Mouse (Mus musculus) heart, adult 2 months (tissue): ENCODE measurements at regions not wholly inside any gene's neighbourhood (a gene's known extent, or its start where the extent isn't known, plus 50 kb on each side); places are given as distances from the start of the nearest gene placed in this dataset.

Source experiments
- DNase-seq, 2 experiments: peaks; one replicate each; pipeline ENCODE4 v3.0.0; 2021
- H3K27ac ChIP-seq: fragments of 200-600 bp; 2 replicates; pipeline ENCODE4 v1.8.1; 2022
- H3K27me3 ChIP-seq: fragments of 200-500 bp; 2 replicates; pipeline ENCODE4 v1.6.1; 2012; ENCODE audit warnings: mild to moderate bottlenecking, low read length, inconsistent platforms, mixed read lengths; ENCODE audit not compliant: control insufficient read depth, insufficient read depth
- H3K36me3 ChIP-seq: fragments of 200-500 bp; 2 replicates; pipeline ENCODE4 v1.6.1; 2012; ENCODE audit warnings: low read length, inconsistent platforms; ENCODE audit not compliant: control insufficient read depth, insufficient read depth
- H3K4me1 ChIP-seq: fragments of 200-500 bp; 2 replicates; pipeline ENCODE4 v1.6.1; 2011; ENCODE audit warnings: low read length; ENCODE audit not compliant: control insufficient read depth, insufficient read depth
- H3K4me3 ChIP-seq: fragments of 200-600 bp; 2 replicates; pipeline ENCODE4 v1.8.1; 2022
- H3K79me2 ChIP-seq: fragments of 200-500 bp; replicated peaks from 2 replicates; pipeline ENCODE4 v1.6.1; 2012; ENCODE audit warnings: mild to moderate bottlenecking, inconsistent platforms, low read length, moderate library complexity, mixed read lengths; ENCODE audit not compliant: control insufficient read depth, insufficient read depth
- H3K9ac ChIP-seq: fragments of 200-500 bp; 2 replicates; pipeline ENCODE4 v1.6.1; 2012; ENCODE audit warnings: low read depth, mild to moderate bottlenecking, control low read depth, inconsistent platforms, low read length, mixed read lengths
- CTCF ChIP-seq: fragments of 200-600 bp; IDR thresholded peaks from 2 replicates; pipeline ENCODE4 v1.8.1; 2022; ENCODE audit warnings: antibody characterized with exemption, mild to moderate bottlenecking, moderate library complexity
- EP300 ChIP-seq: fragments of 200-500 bp; IDR thresholded peaks from 2 replicates; pipeline ENCODE4 v1.6.1; 2011; ENCODE audit warnings: low read depth, low read length, control low read depth; ENCODE audit not compliant: insufficient read depth
- POLR2A ChIP-seq: fragments of 200-500 bp; IDR thresholded peaks from 2 replicates; pipeline ENCODE4 v1.6.1; 2011; ENCODE audit warnings: mild to moderate bottlenecking, low read depth, low read length, control low read depth; ENCODE audit not compliant: insufficient read depth
- WGBS: fragments of 180-500 bp; shearing (Covaris S2); methylation state at CpG from one replicate; pipeline ENCODE4 v1.1.7; 2018; 5-methylcytosine and 5-hydroxymethylcytosine counted together
- intact Hi-C: fragments of 180-260 bp; cut with DNase I; formaldehyde crosslinking; loops from one replicate; pipeline ENCODE4 v1.15.1; 2025

GRCm38 (mm10) chr13:44038322-44038721, 253.7 kb downstream of the Cd83 start:
- Histone ChIP-seq H3K79me2 (no peaks in the 10 kb centered on the region), H3K4me1 (peaks cover 9% of the 10 kb centered on the region), H3K9ac (no peak overlapping the region), H3K36me3 (peaks cover 6% of the 10 kb centered on the region), H3K27ac (no peak overlapping the region), H3K27me3 (no peaks in the 10 kb centered on the region), H3K4me3 (no peak overlapping the region)
- DNase-seq = no peak
- TF ChIP-seq POLR2A (no peak), CTCF (no peak), EP300 (no peak)
- intact Hi-C loops = no loop called here
- WGBS = 56% methylated on average over 7 of the region's 7 CpGs

- intact Hi-C loops = loop anchor here (2.0 kb wide), 1 partner anchor 14 kb away; no protein-coding TSS in a partner anchor
- Histone ChIP-seq H3K4me1 (peaks cover 15% of the 10 kb centered on the region), H3K27ac (no peak overlapping the region), H3K27me3 (no peaks in the 10 kb centered on the region), H3K79me2 (no peaks in the 10 kb centered on the region), H3K36me3 (peaks cover 11% of the 10 kb centered on the region), H3K9ac (no peak overlapping the region), H3K4me3 (no peak overlapping the region)
- no peak for DNase-seq
- 62% methylated on average over 6 of the region's 7 CpGs for WGBS
- no peak for TF ChIP-seq CTCF
- no peak for TF ChIP-seq POLR2A
- no peak for TF ChIP-seq EP300
Observed at GRCm38 (mm10) chr13:44040640-44041039, 256.1 kb downstream of the Cd83 start.

- TF ChIP-seq POLR2A = no peak
- TF ChIP-seq CTCF = no peak
- no peak for TF ChIP-seq EP300
- H3K36me3 ChIP-seq = peaks cover 16% of the 10 kb centered on the region
- intact Hi-C loops = no loop called here
- no peaks in the 10 kb centered on the region for H3K79me2 ChIP-seq
- no peak overlapping the region for H3K9ac ChIP-seq
- H3K4me1 ChIP-seq = peaks cover 13% of the 10 kb centered on the region
- peak overlapping the region; percentile 18; the same call in 1 of the 2 replicates for H3K27ac ChIP-seq
- no peak for DNase-seq
- 47% methylated on average over 9 of the region's 9 CpGs for WGBS
- no peaks in the 10 kb centered on the region for H3K27me3 ChIP-seq
- no peak overlapping the region for H3K4me3 ChIP-seq
Observed at GRCm38 (mm10) chr13:44042730-44043493, 258.3 kb downstream of the Cd83 start.

GRCm38 (mm10) chr13:44043494-44043885, 258.9 kb downstream of the Cd83 start:
- H3K4me3 ChIP-seq = no peak overlapping the region
- intact Hi-C loops = no loop called here
- peak overlapping the region; percentile 18; the same call in 1 of the 2 replicates for H3K27ac ChIP-seq
- peaks cover 12% of the 10 kb centered on the region for H3K4me1 ChIP-seq
- H3K9ac ChIP-seq = no peak overlapping the region
- peaks cover 16% of the 10 kb centered on the region for H3K36me3 ChIP-seq
- no peaks in the 10 kb centered on the region for H3K79me2 ChIP-seq
- TF ChIP-seq CTCF = no peak
- TF ChIP-seq POLR2A = no peak
- TF ChIP-seq EP300 = no peak
- WGBS = 25% methylated on average over 5 of the region's 5 CpGs
- no peak for DNase-seq
- no peaks in the 10 kb centered on the region for H3K27me3 ChIP-seq

DNA sequence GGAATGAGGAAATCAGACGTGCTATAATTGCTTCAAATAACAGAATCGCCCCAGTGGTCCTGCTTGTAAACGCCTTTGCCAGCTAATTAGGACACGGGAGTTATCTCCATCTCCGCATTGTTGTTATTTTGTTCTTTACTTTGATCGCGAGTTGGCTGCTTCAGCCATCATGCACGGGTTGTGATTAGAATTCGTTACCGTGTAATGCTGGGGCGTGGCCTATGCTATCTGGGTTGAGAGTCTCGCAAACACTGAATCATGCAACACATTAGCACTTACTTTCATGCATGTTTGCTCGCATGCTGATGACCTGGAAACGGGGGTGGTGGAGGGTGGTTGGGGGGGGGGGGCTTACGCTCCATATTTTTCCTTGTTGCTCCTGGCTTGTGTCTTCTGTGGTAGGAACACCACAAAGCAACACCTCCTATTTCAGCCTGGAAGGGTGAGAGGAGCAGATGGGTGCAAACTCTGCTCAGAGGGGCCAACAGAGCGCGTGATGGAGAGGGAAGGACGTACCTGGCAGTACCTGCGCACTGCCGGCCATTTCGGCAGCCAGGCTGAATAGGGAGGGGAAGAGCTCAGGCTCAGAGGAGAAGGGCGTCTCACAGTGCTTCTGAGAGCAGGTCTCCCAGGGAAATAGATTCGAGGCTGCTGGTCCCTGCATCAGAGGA, 260.1 kb downstream of the Cd83 start:
- Histone ChIP-seq H3K27ac (peak overlapping the region; percentile 82; the same call in 1 of the 2 replicates), H3K27me3 (no peaks in the 10 kb centered on the region), H3K9ac (no peak overlapping the region), H3K4me3 (no peak overlapping the region), H3K79me2 (no peaks in the 10 kb centered on the region), H3K36me3 (peaks cover 12% of the 10 kb centered on the region), H3K4me1 (peaks cover 11% of the 10 kb centered on the region)
- 92% methylated on average over 23 of the region's 23 CpGs for WGBS
- no peak for DNase-seq
- TF ChIP-seq EP300 (no peak), CTCF (no peak), POLR2A (no peak)
- intact Hi-C loops = loop anchor here (5.0 kb wide), 3 partner anchors 52 to 183 kb away; no protein-coding TSS in a partner anchor

DNA sequence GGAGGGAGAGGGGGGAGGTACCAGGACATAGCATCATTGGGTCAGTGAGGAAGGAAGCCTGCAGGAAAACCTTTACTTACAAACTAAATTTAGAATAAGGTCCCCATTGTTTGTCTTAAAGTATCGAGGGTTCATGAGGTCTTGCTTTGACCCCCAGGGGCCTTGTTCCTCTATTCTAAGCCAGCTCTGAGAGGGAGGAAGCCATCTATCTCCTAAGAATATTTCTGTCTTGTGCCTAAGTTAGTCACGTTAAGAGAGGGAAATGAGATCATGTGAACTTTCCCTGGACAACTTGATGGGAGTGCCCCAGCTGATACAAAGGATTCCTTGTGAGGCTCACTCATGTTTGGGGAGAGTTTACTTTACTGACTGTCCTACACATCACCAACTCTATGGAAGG, 261.9 kb downstream of the Cd83 start:
- Histone ChIP-seq H3K9ac (no peak overlapping the region), H3K4me1 (peaks cover 10% of the 10 kb centered on the region), H3K79me2 (no peaks in the 10 kb centered on the region), H3K27ac (peak overlapping the region; percentile 82), H3K4me3 (no peak overlapping the region), H3K27me3 (no peaks in the 10 kb centered on the region), H3K36me3 (peaks cover 10% of the 10 kb centered on the region)
- 13% methylated on average over 2 of the region's 2 CpGs for WGBS
- TF ChIP-seq POLR2A (peak; percentile 38; the same call in 1 of the 2 replicates), EP300 (no peak)
- intact Hi-C loops = loop anchor here (1.0 to 5.0 kb wide), 5 partner anchors 20 to 181 kb away; no protein-coding TSS in a partner anchor
- no peak for DNase-seq
